Mouse (Mus musculus) megakaryocyte, embryonic 14.5 days (primary cell): ENCODE measurements around the gene Rangrf.

ENCODE experiments used
- FLI1 ChIP-seq: IDR thresholded peaks from 2 replicates; pipeline ENCODE4 v1.6.1; 2012; ENCODE audit warnings: low read length, inconsistent platforms, mixed read lengths
- GATA1 ChIP-seq: IDR thresholded peaks from 3 replicates; pipeline ENCODE4 v1.6.1; 2012; ENCODE audit warnings: mixed read lengths, low read length, inconsistent platforms, borderline replicate concordance

- TF ChIP-seq FLI1 (no peak), GATA1 (no peak)
These were observed 17.7 kb downstream of the Rangrf start, which contains the start of gene Arhgef15 for GRCm38 (mm10) chr11:68957308-68957707.
